Mouse (Mus musculus) embryonic facial prominence, embryonic 11.5 days (tissue): ENCODE results near the gene Gm20388. TPM values are rescaled to one million over a fixed set of nuclear protein-coding genes. Genes with fewer than 3 reads are reported as not detected.
A peak's percentile ranks its signal among the peaks of the same experiment; 100 is the strongest.
"Not testable (repeated sequence)": the region's sequence is repeated elsewhere in the genome, so short reads cannot be mapped to it uniquely, and the experiment has no call there.

ENCODE experiments used
- ATAC-seq: fragments of 200-750 bp; cut with Nextera tagmentation; replicated peaks from 2 replicates; pipeline ENCODE4 v1.8.0; 2017; ENCODE audit warnings: low read depth; ENCODE audit not compliant: insufficient number of reproducible peaks, low FRiP score, low TSS enrichment
- DNase-seq: peaks from one replicate; pipeline ENCODE4 v3.0.0-alpha.2; 2015; ENCODE audit warnings: low spot score
- H3K27ac ChIP-seq: fragments of 300-500 bp; sonication (generic); replicated peaks from 2 replicates; pipeline ENCODE4 v1.5.1; 2014; ENCODE audit warnings: mild to moderate bottlenecking, low read depth, low read length, control low read depth
- H3K27me3 ChIP-seq: fragments of 300-500 bp; sonication (generic); 2 replicates; pipeline ENCODE4 v1.6.1; 2014; ENCODE audit warnings: mild to moderate bottlenecking, low read length, moderate library complexity, mixed read lengths; ENCODE audit not compliant: control insufficient read depth, insufficient read depth
- H3K36me3 ChIP-seq: fragments of 300-500 bp; sonication (generic); replicated peaks from 2 replicates; pipeline ENCODE4 v1.6.1; 2014; ENCODE audit warnings: low read depth, mild to moderate bottlenecking, low read length, moderate library complexity, mixed read lengths; ENCODE audit not compliant: control insufficient read depth, insufficient read depth
- H3K4me1 ChIP-seq: fragments of 300-500 bp; sonication (generic); 2 replicates; pipeline ENCODE4 v1.6.1; 2014; ENCODE audit warnings: low read length, mixed read lengths; ENCODE audit not compliant: control insufficient read depth, insufficient read depth
- H3K4me2 ChIP-seq: fragments of 300-500 bp; sonication (generic); 2 replicates; pipeline ENCODE4 v1.6.1; 2014; ENCODE audit warnings: low read depth, mild to moderate bottlenecking, control low read depth, low read length, moderate library complexity
- H3K4me3 ChIP-seq: fragments of 300-500 bp; sonication (generic); 2 replicates; pipeline ENCODE4 v1.5.1; 2014; ENCODE audit warnings: low read depth, low read length, control low read depth
- H3K9ac ChIP-seq: fragments of 300-500 bp; sonication (generic); replicated peaks from 2 replicates; pipeline ENCODE4 v1.6.1; 2014; ENCODE audit warnings: mild to moderate bottlenecking, control low read depth, low read length
- H3K9me3 ChIP-seq: fragments of 300-500 bp; sonication (generic); replicated peaks from 2 replicates; pipeline ENCODE4 v1.6.1; 2016; ENCODE audit warnings: mild to moderate bottlenecking, low read length, inconsistent platforms, mixed read lengths; ENCODE audit not compliant: control insufficient read depth
- WGBS: fragments of 180-500 bp; shearing (Covaris S2); extraction: QIAGEN DNeasy Blood & Tissue Kit; methylation state at CpG from one replicate; pipeline ENCODE4 v1.1.7; 2014; 5-methylcytosine and 5-hydroxymethylcytosine counted together
- polyA plus RNA-seq: library from polyadenylated mRNA; unstranded; fragments of >200 nt; fragmentation: Nextera tagmentation; extraction: Ambion mirVana; gene quantifications from 2 replicates; pipeline ENCODE4 v1.2.1, GENCODE M21; 2014

The Gm20388 gene
- polyA plus RNA-seq, 1 experiment from 2014 or later = 3.1 TPM

DNA sequence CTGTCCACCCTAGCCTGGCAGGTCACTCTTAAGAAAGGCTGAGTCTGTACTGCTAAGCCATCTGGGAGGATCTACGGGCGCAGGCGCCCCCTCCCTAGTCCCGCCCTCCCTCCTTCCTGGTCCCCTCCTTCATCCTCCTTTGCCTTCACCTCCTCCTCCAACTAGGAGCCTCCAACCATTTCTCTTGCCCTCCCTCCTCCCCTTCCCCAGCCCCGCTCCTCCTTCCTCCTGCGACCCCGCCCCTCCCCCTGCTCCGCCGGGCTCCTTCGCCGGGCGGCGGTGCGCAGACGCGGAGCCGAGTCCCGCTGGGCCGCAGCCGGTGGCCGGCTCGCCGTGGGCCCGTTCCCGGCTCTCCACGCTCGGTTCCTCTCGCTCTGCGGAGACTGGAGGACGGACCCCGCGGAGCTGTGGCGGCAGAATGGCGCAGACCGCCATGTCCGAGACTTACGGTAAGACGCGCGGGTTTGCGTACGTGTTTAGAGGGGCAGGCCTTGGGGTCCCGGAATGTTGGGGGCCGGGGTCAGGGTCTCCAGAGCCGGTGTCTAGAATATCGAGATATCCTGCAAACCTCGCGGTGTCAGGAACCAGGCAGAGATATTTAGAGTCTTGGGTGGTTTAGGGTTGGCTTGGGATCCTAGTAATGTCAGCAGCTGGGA is 3895.2 kb downstream of the Gm20388 start, which contains the start of gene Rab4a:
Gene Rab4a (plus strand): TSS at position 268 of the 656 bp plus-strand sequence.
- peak; percentile 91 for ATAC-seq
- DNase-seq = peak; percentile 93
- WGBS = 0% methylated on average over 35 of the region's 48 CpGs
- Histone ChIP-seq H3K9me3 (no peaks in the 10 kb centered on the region), H3K4me3 (peak within 1 kb of the TSS; percentile 65), H3K4me2 (peak within 1 kb of the TSS; percentile 86), H3K9ac (peak within 1 kb of the TSS; percentile 77), H3K4me1 (peaks cover 4% of the 10 kb centered on the region), H3K27me3 (no peaks in the 10 kb centered on the region), H3K27ac (peak within 1 kb of the TSS; percentile 48), H3K36me3 (no peaks in the 10 kb centered on the region)

DNA sequence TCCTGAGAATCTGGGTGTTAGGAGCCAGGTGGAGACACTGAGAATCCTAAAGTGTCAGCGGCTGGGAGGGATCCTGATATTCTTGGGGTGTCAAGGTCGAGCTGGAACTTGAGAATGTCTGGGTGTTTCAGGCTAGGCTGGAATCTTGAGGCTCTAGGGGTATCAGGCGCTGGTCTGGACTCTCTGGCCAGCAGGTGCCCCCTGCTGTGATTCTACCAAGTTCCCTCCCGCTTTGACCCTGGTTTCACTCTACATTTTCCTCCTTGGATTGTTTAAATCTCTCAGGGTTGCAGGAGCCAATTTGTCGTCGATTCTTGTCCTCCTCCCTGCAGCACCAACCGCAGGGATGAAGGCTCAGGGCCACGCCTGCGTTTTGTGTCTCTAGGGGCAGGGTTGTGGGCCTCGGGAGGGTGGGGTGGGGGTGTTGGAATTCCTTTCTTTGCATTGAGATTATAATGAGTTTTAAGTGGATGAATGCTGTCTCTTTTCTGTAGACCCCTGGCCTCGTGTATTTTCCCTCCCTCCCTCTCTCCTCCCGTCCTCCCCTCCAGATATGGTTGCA is 3895.8 kb downstream of the Gm20388 start:
- no peaks in the 10 kb centered on the region for H3K9me3 ChIP-seq
- peak overlapping the region; percentile 77 for H3K9ac ChIP-seq
- H3K4me1 ChIP-seq = peaks cover 4% of the 10 kb centered on the region
- H3K36me3 ChIP-seq = no peaks in the 10 kb centered on the region
- H3K27me3 ChIP-seq = no peaks in the 10 kb centered on the region
- peak overlapping the region; percentile 65 for H3K4me3 ChIP-seq
- DNase-seq (no peak), ATAC-seq (peak; percentile 11; the same call in 1 of the 2 replicates)
- H3K4me2 ChIP-seq = peak overlapping the region; percentile 86
- 3% methylated on average over 12 of the region's 12 CpGs for WGBS
- peak overlapping the region; percentile 48 for H3K27ac ChIP-seq

DNA sequence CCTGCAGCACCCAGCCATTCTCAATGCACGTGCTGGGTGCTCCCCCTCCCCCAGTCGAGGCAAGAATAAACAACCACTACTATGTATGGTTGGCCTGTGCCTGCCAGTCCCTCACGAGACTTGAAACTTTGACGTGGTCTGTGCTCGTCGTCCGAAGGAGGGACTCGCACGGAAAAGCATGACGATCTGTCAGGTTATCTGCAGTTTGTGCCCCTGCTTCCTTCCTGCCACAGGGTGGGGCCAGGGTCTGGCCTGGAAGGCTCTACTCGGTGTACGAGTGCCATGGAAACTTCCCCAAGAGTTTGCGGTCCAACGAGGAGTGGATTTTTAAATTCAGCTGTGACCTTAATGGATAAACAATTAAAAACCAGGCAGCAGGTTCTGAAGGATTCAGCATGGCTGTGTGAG is 3896.4 kb downstream of the Gm20388 start:
- Histone ChIP-seq H3K4me3 (peak overlapping the region; percentile 65), H3K27ac (no peak overlapping the region), H3K9ac (peak overlapping the region; percentile 39), H3K9me3 (no peaks in the 10 kb centered on the region), H3K4me1 (peaks cover 4% of the 10 kb centered on the region), H3K36me3 (no peaks in the 10 kb centered on the region), H3K27me3 (no peaks in the 10 kb centered on the region), H3K4me2 (peak overlapping the region; percentile 86)
- ATAC-seq (peak; percentile 35), DNase-seq (no peak)
- WGBS = 9% methylated on average over 14 of the region's 14 CpGs

DNA sequence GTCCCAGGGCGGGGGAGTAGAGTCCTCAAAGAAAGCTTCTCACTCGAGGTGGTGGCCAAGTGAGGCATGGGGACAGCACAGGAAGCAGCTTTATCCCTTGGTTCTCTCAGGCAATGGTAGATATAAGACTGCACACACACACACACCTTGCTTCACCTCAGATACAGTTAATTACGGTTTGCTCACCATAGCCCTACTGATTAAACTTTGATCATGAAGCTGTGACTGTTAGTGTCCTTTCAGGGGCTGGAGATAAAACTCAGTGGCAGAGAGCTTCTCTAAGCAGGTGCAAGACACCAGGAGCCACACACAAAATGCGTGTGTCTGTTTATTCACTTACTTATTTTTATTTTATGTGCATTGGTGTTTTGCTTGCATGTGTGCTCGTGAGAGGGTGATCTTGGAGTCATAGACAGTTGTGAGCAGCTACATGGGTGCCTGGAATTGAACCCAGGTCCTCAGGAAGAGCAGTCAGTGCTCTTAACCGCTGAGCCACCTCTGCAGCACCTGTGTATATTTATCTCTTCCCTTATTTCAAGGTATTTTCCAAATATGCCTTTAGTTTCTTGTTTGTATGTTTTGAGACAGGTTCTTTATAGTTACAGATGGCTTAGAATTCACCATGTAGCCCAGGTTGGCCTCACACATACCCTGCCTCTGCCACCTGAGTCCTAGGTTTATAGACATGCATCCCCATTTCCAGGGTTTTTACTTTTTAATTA is 3897.4 kb downstream of the Gm20388 start:
- Histone ChIP-seq H3K36me3 (no peaks in the 10 kb centered on the region), H3K9ac (no peak overlapping the region), H3K27ac (no peak overlapping the region), H3K27me3 (no peaks in the 10 kb centered on the region), H3K4me2 (no peak overlapping the region; the same call in 1 of the 2 replicates), H3K4me3 (no peak overlapping the region), H3K4me1 (peaks cover 4% of the 10 kb centered on the region), H3K9me3 (no peaks in the 10 kb centered on the region)
- DNase-seq (no peak), ATAC-seq (no peak)
- WGBS = 68% methylated on average over 6 of the region's 6 CpGs

DNA sequence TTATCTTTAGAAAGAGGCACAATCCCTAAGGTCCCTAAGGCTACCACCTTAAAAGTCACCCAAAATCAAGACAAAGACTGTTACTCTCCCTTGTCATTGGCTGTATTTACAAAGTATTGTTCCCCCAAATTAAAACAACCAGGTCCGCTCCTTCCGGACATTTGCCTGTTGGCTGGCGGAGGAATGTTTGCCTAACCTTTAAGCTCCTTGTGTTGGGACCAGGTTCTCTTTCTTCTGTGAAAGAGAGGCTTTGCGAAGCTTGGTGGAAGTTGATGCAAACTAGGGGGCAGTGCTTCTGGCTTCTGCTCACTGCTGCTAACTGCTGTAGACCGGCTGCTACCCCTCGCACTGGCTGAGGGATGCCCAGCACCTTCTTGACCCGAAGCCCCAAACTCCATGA is 3898.0 kb downstream of the Gm20388 start:
- H3K4me1 ChIP-seq = peaks cover 4% of the 10 kb centered on the region
- WGBS = 76% methylated on average over 7 of the region's 7 CpGs
- no peak overlapping the region for H3K4me3 ChIP-seq
- no peaks in the 10 kb centered on the region for H3K27me3 ChIP-seq
- H3K9me3 ChIP-seq = no peaks in the 10 kb centered on the region
- ATAC-seq = no peak
- no peaks in the 10 kb centered on the region for H3K36me3 ChIP-seq
- no peak for DNase-seq
- H3K27ac ChIP-seq = no peak overlapping the region
- H3K4me2 ChIP-seq = no peak overlapping the region
- H3K9ac ChIP-seq = no peak overlapping the region

DNA sequence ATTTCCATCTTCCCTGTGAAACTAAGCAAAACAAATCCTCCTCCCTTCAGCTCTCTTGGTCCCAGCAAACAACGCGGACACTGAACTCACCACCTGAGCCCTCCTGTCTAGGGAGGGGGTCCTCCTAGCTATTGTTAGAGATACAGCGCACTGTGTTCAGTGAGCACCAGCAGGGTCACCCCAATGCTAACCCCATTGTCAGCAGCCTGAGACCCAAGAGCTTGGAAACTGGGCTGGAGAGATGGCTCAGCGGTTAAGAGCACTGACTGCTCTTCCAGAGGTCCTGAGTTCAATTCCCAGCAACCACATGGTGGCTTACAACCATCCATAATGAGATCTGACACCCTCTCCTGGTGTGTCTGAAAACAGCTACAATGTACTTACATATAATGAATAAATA is 3898.7 kb downstream of the Gm20388 start:
- not testable (repeated sequence) for H3K4me3 ChIP-seq, H3K27me3 ChIP-seq, H3K27ac ChIP-seq, H3K36me3 ChIP-seq, H3K9ac ChIP-seq, H3K9me3 ChIP-seq, H3K4me1 ChIP-seq, DNase-seq, ATAC-seq, H3K4me2 ChIP-seq
- 77% methylated on average over 4 of the region's 4 CpGs for WGBS

DNA sequence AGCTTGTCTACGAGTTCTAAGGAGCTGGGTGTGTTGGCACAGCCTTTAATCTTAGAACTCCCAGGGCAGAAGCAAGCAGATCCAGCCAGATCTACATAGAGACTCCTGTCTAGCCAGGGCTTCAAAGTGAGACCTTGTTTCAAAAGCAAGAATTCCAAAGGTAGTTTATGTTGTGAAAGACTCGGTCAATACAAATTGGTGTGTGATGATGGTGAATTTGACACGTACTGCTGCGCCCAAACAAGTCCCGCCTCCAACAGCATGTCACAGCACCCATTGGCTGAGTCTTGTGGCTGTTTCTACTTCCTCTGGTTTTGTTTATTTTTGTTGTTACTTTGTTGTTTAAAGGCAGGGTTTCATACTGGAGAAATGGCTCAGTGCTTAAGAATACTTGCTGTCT is 3901.6 kb downstream of the Gm20388 start:
- no peaks in the 10 kb centered on the region for H3K36me3 ChIP-seq
- H3K9ac ChIP-seq = no peak overlapping the region
- DNase-seq (no peak), ATAC-seq (no peak)
- H3K27ac ChIP-seq = no peak overlapping the region
- no peaks in the 10 kb centered on the region for H3K9me3 ChIP-seq
- H3K27me3 ChIP-seq = no peaks in the 10 kb centered on the region
- H3K4me3 ChIP-seq = no peak overlapping the region
- H3K4me1 ChIP-seq = peaks cover 1% of the 10 kb centered on the region; the same call in 1 of the 2 replicates
- 91% methylated on average over 5 of the region's 5 CpGs for WGBS
- H3K4me2 ChIP-seq = no peak overlapping the region
